Mouse (Mus musculus) MEL (cell line): ENCODE results near the gene Dcun1d1. TPM values are rescaled to one million over a fixed set of nuclear protein-coding genes. Genes with fewer than 3 reads are reported as not detected.
A peak's percentile ranks its signal among the peaks of the same experiment; 100 is the strongest.

Experiments used
- DNase-seq: peaks from one replicate; pipeline ENCODE4 v3.0.0; 2011; ENCODE audit warnings: low read depth, low spot score
- H3K27ac ChIP-seq: 2 replicates; pipeline ENCODE4 v1.5.1; 2012; ENCODE audit warnings: low read depth, mild to moderate bottlenecking, control low read depth, low read length, moderate library complexity; ENCODE audit not compliant: control insufficient read depth
- H3K27me3 ChIP-seq, 2 experiments: fragments of 150-350 bp in 1 of 2; sonication (generic) in 1 of 2; 2 replicates each; pipeline ENCODE4 v1.6.1; 2012; ENCODE audit warnings: low read length in 2 of 2, mild to moderate bottlenecking in 2 of 2, improper control_type of control experiment in 1 of 2, moderate library complexity in 1 of 2; ENCODE audit not compliant: insufficient read depth in 2 of 2, control insufficient read depth in 1 of 2
- H3K36me3 ChIP-seq, 2 experiments: 2 replicates each; pipeline ENCODE4 v1.6.1; 2012 to 2014; ENCODE audit warnings: low read length in 2 of 2, improper control_type of control experiment in 1 of 2, inconsistent platforms in 1 of 2, mild to moderate bottlenecking in 1 of 2; ENCODE audit not compliant: insufficient read depth in 2 of 2, control insufficient read depth in 1 of 2
- H3K4me1 ChIP-seq, 2 experiments: fragments of 150-350 bp in 1 of 2; sonication (generic) in 1 of 2; 2 replicates each; pipeline ENCODE4 v1.6.1; 2012; ENCODE audit warnings: low read length in 2 of 2, improper control_type of control experiment in 1 of 2, mild to moderate bottlenecking in 1 of 2; ENCODE audit not compliant: insufficient read depth in 2 of 2, control insufficient read depth in 1 of 2
- H3K4me3 ChIP-seq, 2 experiments: fragments of 150-350 bp in 1 of 2; sonication (generic) in 1 of 2; 2 replicates each; pipeline ENCODE4 v1.5.1; 2012; ENCODE audit warnings: low read depth in 2 of 2, low read length in 2 of 2, mild to moderate bottlenecking in 2 of 2, moderate library complexity in 2 of 2, control low read depth in 1 of 2, improper control_type of control experiment in 1 of 2; ENCODE audit not compliant: control insufficient read depth in 1 of 2, insufficient read depth in 1 of 2
- H3K79me2 ChIP-seq: 2 replicates; pipeline ENCODE4 v1.6.1; 2012; ENCODE audit warnings: mild to moderate bottlenecking, low read length, moderate library complexity; ENCODE audit not compliant: control insufficient read depth, poor library complexity, insufficient read depth
- H3K9ac ChIP-seq: 2 replicates; pipeline ENCODE4 v1.6.1; 2012; ENCODE audit warnings: low read depth, mild to moderate bottlenecking, control low read depth, low read length, moderate library complexity; ENCODE audit not compliant: control insufficient read depth, poor library complexity, severe bottlenecking
- H3K9me3 ChIP-seq: fragments of 150-350 bp; sonication (generic); replicated peaks from 2 replicates; pipeline ENCODE4 v1.6.1; 2012; ENCODE audit warnings: mild to moderate bottlenecking, low read length, improper control_type of control experiment, moderate library complexity; ENCODE audit not compliant: insufficient read depth
- E2F4 ChIP-seq: IDR thresholded peaks from 2 replicates; pipeline ENCODE4 v1.6.1; 2011; ENCODE audit warnings: low read depth, low read length, improper control_type of control experiment, borderline replicate concordance
- ETS1 ChIP-seq: IDR thresholded peaks from 2 replicates; pipeline ENCODE4 v1.6.1; 2012; ENCODE audit warnings: low read depth, mild to moderate bottlenecking, inconsistent platforms, low read length, improper control_type of control experiment, moderate library complexity
- HCFC1 ChIP-seq: IDR thresholded peaks from 2 replicates; pipeline ENCODE4 v1.6.1; 2012; ENCODE audit warnings: low read depth, mild to moderate bottlenecking, inconsistent platforms, low read length, improper control_type of control experiment, moderate library complexity
- MAFK ChIP-seq: IDR thresholded peaks from 2 replicates; pipeline ENCODE4 v1.6.1; 2011; ENCODE audit warnings: low read depth, mild to moderate bottlenecking, low read length, improper control_type of control experiment, borderline replicate concordance
- MXI1 ChIP-seq: IDR thresholded peaks from 2 replicates; pipeline ENCODE4 v1.6.1; 2011; ENCODE audit warnings: mild to moderate bottlenecking, low read depth, low read length, improper control_type of control experiment
- MYC ChIP-seq: IDR thresholded peaks from 2 replicates; pipeline ENCODE4 v1.6.1; 2011; ENCODE audit warnings: low read depth, mild to moderate bottlenecking, low read length, improper control_type of control experiment, moderate library complexity
- NRF1 ChIP-seq: IDR thresholded peaks from 2 replicates; pipeline ENCODE4 v1.6.1; 2014; ENCODE audit warnings: low read depth, mild to moderate bottlenecking, inconsistent platforms, low read length, improper control_type of control experiment, moderate library complexity; ENCODE audit not compliant: poor library complexity, insufficient read depth, severe bottlenecking
- POLR2A ChIP-seq, 2 experiments: IDR thresholded peaks; 2 replicates each; pipeline ENCODE4 v1.6.1; 2011 to 2012; ENCODE audit warnings: low read length in 2 of 2, mild to moderate bottlenecking in 2 of 2, control low read depth in 1 of 2, improper control_type of control experiment in 1 of 2, low read depth in 1 of 2, moderate library complexity in 1 of 2; ENCODE audit not compliant: control insufficient read depth in 1 of 2, insufficient read depth in 1 of 2, poor library complexity in 1 of 2
- POLR2AphosphoS5 ChIP-seq: IDR thresholded peaks from 2 replicates; pipeline ENCODE4 v1.6.1; 2012; ENCODE audit warnings: low read depth, borderline replicate concordance, mild to moderate bottlenecking, inconsistent platforms, low read length, moderate library complexity, mixed read lengths
- USF1 ChIP-seq: IDR thresholded peaks from 2 replicates; pipeline ENCODE4 v1.6.1; 2014; ENCODE audit warnings: low read depth, mild to moderate bottlenecking, inconsistent platforms, low read length, improper control_type of control experiment, moderate library complexity
- USF2 ChIP-seq, 2 experiments: IDR thresholded peaks; 2 replicates each; pipeline ENCODE4 v1.6.1; 2011 to 2012; ENCODE audit warnings: improper control_type of control experiment in 2 of 2, low read length in 2 of 2, borderline replicate concordance in 1 of 2, inconsistent platforms in 1 of 2, low read depth in 1 of 2, mild to moderate bottlenecking in 1 of 2; ENCODE audit not compliant: insufficient read depth in 1 of 2
- polyA plus RNA-seq, 2 experiments: library from polyadenylated mRNA; stranded (reverse) in 1 of 2; unstranded in 1 of 2; fragments of >175 nt in 1 of 2; fragments of >200 nt in 1 of 2; gene quantifications; 2 replicates each; pipeline versions ENCODE4 v1.2.1 to v1.2.4; 2012; ENCODE audit warnings: low replicate concordance in 2 of 2, low read depth in 1 of 2; ENCODE audit not compliant: insufficient read length in 2 of 2, insufficient read depth in 1 of 2, missing spikeins in 1 of 2
- total RNA-seq: library from RNA; depleted of rRNA; stranded (reverse); fragments of 300-350 nt; gene quantifications from 2 replicates; pipeline ENCODE4 v1.2.3, GENCODE M21; 2012

The Dcun1d1 gene
- total and polyA plus RNA-seq, 3 experiments = 20.8 to 35.1 (median 32.7) TPM

- no peak for TF ChIP-seq USF2 (IDR thresholded peaks at IDR 0.05; ENCODE audit: borderline replicate concordance in 1 of 2, insufficient read depth in 1 of 2, low read depth in 1 of 2, low read length in 2 of 2)
- no peak for TF ChIP-seq USF1
- no peak for TF ChIP-seq ETS1
Observed at GRCm38 (mm10) chr3:35931896-35932727, 5.1 kb downstream of the Dcun1d1 start (continued).

GRCm38 (mm10) chr3:35931359-35931758 lies 5.9 kb downstream of the Dcun1d1 start:
- peaks cover 67% of the 10 kb centered on the region for H3K79me2 ChIP-seq
- H3K27me3 ChIP-seq = no peaks in the 10 kb centered on the region
- no peak for TF ChIP-seq E2F4
- peak in 1 of 2 experiments; percentile 8; a peak in 1 of 4 replicates for TF ChIP-seq POLR2A (IDR thresholded peaks at IDR 0.05; ENCODE audit: control insufficient read depth in 1 of 2, insufficient read depth in 1 of 2, low read depth in 1 of 2, low read length in 2 of 2, poor library complexity in 1 of 2)
- TF ChIP-seq MXI1 = 0 out of 2 replicates have a peak, but pooled peaks have one; percentile 65
- TF ChIP-seq, all 39 proteins: peak for 2
- H3K9ac ChIP-seq = peak overlapping the region; percentile 91
- peaks cover 8 to 14% of the 10 kb centered on the region in 2 experiments for H3K4me1 ChIP-seq
- DNase-seq = peak; percentile 65
- no peaks in the 10 kb centered on the region for H3K9me3 ChIP-seq
- peaks cover 0 to 35% of the 10 kb centered on the region in 2 experiments; a peak in 2 of 4 replicates for H3K36me3 ChIP-seq
- peak overlapping the region; percentile 84 to 86 for H3K4me3 ChIP-seq
- H3K27ac ChIP-seq = 0 out of 2 replicates have a peak overlapping the region, but pooled peaks have one; percentile 10

GRCm38 (mm10) chr3:35929831-35930230 lies 7.4 kb downstream of the Dcun1d1 start:
- TF ChIP-seq POLR2AphosphoS5 = no peak
- TF ChIP-seq NRF1 = no peak
- TF ChIP-seq MAFK = no peak
- no peak for TF ChIP-seq E2F4
- no peak for TF ChIP-seq ETS1
- TF ChIP-seq MYC = no peak
- no peak for TF ChIP-seq HCFC1
- TF ChIP-seq USF2 (IDR thresholded peaks at IDR 0.05; ENCODE audit: borderline replicate concordance in 1 of 2, insufficient read depth in 1 of 2, low read depth in 1 of 2, low read length in 2 of 2) = no peak
- TF ChIP-seq POLR2A (IDR thresholded peaks at IDR 0.05; ENCODE audit: control insufficient read depth in 1 of 2, insufficient read depth in 1 of 2, low read depth in 1 of 2, low read length in 2 of 2, poor library complexity in 1 of 2) = no peak
- DNase-seq = peak; percentile 70
- Histone ChIP-seq H3K4me1 (peaks cover 9 to 14% of the 10 kb centered on the region in 2 experiments), H3K27ac (peak overlapping the region; percentile 44), H3K79me2 (peaks cover 69% of the 10 kb centered on the region), H3K9me3 (no peaks in the 10 kb centered on the region), H3K4me3 (peak overlapping the region; percentile 17 to 35; a peak in 3 of 4 replicates), H3K36me3 (peaks cover 0 to 33% of the 10 kb centered on the region in 2 experiments; a peak in 2 of 4 replicates), H3K9ac (peak overlapping the region; percentile 32), H3K27me3 (no peaks in the 10 kb centered on the region)
